Mouse (Mus musculus) CD4-positive, CD25-positive, alpha-beta regulatory T cell, adult 2 months (primary cell): Measurements from ENCODE around the gene Meiob.

Experiments used
- DNase-seq: peaks from one replicate; pipeline ENCODE4 v3.0.0-alpha.2; 2012; ENCODE audit warnings: low read depth, low spot score

Meiob gene

GRCm38 (mm10) chr17:24803952-24804951 lies at the start of gene Meiob:
Gene Meiob, plus strand, starts transcription at chr17:24804289.
- DNase-seq: peak; percentile 76

DNA sequence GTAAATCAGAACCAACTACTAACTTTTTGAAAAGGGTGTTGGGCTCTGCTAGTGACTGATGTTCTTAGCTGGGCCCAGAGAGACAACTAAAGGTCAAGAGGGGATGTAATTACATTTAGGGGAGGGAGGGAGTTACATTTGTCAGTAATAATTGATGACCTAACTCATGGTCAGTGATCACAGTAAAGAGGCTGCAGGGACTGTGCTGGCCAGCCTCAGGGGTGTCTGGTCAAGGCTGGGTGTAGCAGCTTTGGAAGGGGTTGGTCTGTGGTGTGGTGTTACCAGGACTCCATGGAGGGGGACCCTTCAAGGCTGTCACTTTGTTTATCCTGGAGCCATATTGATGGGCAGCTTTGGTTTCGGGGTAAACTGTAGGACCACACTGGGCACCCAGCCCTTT lies 46.7 kb upstream of the Meiob start:
- DNase-seq: no peak

DNA sequence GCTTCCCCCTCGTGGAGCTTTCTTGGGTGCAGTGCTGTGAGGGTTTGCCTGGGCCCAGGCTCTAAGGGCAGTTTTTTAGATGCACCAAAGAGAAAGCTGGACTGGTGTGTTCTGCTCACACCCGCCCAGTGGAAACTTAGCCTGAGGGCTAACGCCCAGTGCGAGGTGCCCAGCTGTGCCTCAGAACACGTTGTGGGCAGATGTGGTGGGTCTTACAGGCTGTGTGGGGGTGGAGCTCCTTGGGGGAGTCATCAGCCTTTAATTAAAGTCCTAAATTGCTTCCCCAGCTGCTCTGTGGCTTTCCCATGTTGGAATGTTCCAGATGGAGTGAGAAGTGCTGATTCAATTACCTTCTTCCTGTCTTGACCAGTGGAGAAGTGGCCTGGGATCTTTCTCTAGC lies 43.0 kb upstream of the Meiob start:
- DNase-seq: no peak

GRCm38 (mm10) chr17:24765016-24765905 lies 38.8 kb upstream of the Meiob start:
- no peak for DNase-seq

DNA sequence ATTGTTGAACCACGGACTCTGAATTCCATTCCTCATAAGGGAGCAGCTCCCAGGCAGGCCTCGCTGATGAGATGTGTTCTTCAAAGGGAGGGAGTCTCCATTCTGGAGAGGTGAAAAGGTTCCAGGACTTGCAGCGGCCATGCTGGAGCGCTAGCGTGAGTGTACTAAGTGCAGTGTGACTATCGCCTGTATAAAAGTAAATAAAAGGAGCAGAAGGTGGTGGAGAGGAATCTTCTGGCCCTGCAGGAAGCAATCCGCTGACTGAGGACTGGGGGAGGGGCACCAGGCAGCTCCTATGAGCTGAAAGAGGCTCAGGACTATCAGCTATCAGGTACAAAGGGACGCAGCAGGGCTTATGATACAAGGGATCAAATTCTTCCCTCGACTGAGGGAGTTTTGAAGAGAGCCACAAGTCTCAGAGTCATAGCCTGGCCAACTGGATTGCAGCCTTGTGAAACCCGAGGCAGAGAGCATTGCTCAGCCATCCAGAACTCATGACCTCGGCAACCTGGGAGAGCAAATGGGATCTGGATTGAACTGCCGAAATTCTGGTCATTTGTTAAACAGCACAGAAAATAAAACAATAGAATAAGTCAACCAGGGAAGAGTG lies 37.7 kb upstream of the Meiob start:
- no peak for DNase-seq

DNA sequence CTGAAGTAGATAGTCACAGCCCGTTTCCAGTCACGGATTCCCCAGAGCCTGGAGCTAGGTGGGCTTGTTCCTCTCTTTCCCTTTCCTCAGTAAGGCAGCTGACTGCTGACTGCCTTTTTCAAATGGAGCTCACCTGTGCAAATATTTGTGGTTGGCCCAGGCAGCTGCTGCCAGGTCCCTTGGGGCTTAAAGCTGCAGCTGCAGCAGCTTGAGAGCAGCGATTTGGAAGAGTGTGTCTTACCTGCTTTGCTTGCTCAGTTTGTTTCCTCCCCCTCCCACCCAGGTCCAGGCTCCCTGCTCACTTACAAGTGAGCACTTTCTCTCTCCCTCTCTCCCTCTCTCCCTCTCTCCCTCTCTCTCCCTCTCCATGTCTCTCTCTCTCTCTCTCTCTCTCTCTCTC lies 34.9 kb upstream of the Meiob start:
- no peak for DNase-seq

GRCm38 (mm10) chr17:24773241-24773640 lies 30.8 kb upstream of the Meiob start:
- peak; percentile 22 for DNase-seq

DNA sequence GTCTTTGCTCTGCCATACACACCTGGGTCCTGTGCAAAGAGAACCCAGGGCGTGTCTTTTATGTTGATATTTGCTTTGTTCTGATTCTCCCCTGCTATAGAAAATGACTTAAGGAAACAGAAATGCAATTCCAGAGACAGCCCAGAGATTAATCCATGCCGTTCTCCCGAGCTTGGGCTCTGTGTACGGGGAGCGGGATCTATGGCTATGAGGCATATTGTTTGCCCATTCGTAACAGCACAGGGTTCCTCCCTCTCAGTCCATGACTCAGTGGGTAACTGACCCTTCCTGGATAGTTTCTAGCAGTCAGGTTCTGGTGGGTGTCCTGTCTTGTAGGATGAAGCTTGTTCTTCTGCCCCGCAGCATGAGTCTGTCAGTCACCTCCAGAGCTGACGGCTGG lies 28.9 kb upstream of the Meiob start:
- DNase-seq: no peak

DNA sequence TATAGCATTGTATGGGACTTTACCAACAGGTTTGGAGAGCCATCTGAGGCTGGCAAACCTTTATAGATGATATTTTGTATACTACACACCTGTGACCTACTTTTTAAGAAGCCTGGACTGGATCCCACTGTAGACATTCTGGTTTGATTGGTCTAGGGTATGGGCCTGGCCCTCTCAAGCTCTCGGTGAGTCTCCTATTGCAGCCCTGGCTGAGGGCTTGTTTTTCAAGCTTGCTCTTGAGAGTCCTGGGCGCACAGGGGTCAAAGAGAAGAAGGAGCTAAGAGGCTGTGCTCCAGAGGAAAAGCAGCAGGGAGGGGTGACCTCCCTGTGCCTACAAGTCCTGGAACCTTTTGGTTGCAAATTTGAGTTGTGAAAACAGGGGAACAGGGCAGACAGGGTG lies 27.0 kb upstream of the Meiob start:
- no peak for DNase-seq

DNA sequence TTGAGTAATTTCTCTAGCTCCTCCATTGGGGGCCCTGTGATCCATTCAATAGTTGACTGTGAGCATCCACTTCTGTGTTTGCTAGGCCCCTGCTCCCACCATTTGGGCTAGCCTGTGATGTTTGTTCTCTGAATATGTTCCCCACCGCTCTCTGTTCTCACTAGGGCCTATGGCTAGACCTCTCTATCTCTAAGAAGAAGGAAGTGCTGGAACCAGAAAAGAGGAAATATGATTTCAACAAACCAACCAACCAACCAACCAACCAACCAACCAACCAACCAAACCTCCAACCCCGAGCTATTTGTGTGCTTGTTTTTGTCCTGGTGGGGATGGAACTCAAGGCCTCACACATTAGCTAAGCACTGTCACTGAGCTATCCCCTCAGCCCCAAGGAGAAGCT lies 23.3 kb upstream of the Meiob start:
- DNase-seq: no peak

DNA sequence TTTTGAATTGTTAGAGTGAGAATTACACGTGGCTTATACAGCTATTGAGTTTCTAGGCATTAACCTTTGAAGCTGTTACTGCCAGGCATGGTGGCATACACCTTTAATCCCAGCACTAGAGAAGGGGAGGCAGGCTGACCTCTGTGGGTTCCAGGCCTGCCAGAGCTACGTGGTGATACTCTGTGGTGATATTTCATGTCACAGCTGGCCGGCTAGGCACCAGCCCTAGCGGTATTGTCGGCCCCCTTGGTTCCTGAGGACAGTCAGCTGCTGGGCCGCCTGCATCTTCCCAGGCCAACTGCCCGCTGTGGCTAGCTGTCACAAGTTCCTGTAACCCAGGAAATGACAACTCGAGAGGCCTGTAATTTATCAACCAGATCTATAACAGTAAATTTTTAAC lies 11.9 kb upstream of the Meiob start:
- DNase-seq: no peak

DNA sequence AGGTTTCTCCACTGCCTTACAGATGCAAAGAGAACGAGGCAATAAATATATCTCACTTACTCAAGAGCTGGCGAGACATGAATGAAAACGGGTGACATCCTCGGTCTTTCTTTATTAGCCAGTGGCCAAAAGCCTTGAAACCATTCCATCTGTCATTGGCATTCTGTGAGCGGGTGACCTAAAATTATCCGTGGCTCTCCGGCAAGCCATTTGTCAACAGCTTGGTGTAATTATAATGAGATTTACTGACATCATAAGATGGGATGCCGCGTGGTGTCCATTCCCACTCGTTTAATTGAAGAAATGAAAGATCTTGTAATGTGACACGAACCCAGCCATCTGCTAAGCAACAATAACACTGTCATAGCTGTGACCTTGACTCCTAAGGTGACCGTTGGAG lies 9.3 kb upstream of the Meiob start:
- no peak for DNase-seq

- no peak for DNase-seq
Measured at GRCm38 (mm10) chr17:24796969-24797368, 7.1 kb upstream of the Meiob start.

GRCm38 (mm10) chr17:24798229-24798628 lies 5.9 kb upstream of the Meiob start:
- no peak for DNase-seq

DNA sequence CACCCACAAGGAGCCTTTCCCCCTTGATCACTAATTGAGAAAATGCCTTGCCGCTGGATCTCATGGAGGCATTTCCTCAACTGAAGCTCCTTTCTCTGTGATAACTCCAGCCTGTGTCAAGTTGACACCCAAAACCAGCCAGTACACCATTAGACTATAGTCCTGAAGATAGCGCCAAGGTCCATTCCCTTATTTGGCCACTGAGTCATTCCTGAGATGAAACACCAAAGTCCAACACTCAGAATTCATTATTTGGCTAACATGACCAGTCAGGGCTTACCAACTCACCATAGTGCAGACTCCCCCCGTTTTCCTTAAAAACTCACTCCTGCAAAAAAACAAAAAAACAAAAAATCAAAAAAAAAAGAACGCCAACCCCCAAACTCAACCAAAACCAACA lies 4.6 kb upstream of the Meiob start:
- no peak for DNase-seq

DNA sequence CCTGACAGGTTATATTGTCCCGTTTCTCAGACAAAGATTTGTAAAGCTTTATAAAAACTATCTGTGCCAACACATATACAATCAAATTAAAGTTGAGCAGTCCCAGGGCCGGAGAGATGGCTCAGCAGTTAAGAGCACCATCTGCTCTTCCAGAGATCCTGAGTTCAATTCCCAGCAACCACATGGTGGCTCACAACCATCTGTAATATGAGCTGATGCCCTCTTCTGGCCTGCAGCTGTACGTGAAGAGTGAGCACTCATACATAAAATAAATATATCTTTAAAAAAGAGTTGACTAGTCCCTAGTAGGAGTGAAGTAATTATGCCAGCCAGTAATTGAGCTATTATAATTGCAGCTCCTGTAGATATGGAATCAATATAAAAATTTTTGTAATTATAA lies 3.6 kb upstream of the Meiob start:
- no peak for DNase-seq

GRCm38 (mm10) chr17:24811211-24811610 lies 7.1 kb downstream of the Meiob start:
- DNase-seq: no peak

GRCm38 (mm10) chr17:24812215-24812614 lies 8.1 kb downstream of the Meiob start:
- no peak for DNase-seq

- no peak for DNase-seq
Measured at GRCm38 (mm10) chr17:24815256-24815655, 11.2 kb downstream of the Meiob start.

- DNase-seq: peak; percentile 28
Measured at GRCm38 (mm10) chr17:24817503-24817902, 13.4 kb downstream of the Meiob start.

GRCm38 (mm10) chr17:24818172-24818571 lies 14.1 kb downstream of the Meiob start:
- no peak for DNase-seq

DNA sequence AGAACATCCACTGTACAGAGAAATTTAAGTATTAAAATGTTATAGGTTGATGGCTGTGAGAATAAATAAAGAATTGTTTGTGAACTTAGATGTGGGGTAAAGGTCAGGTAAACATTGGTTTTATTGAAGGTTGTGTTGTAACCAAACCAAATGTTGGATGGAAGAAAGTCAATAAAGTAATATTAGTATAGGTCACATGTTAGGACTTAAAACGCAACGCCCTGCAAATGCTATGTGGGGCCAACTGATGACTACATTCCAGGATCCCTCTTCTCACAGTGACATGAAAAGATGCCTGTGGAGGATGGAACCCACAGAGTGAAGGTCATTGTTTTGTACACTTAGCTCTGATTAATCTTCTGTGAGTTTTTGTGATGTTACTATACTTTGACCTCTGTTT lies 15.4 kb downstream of the Meiob start:
- DNase-seq: no peak
